Mouse (Mus musculus): ENCODE measurements around the gene Decr2. TPM values are rescaled to one million over a fixed set of nuclear protein-coding genes. Genes with fewer than 3 reads are reported as not detected.

The Decr2 gene
- polyA plus RNA-seq, 1 experiment from 2014 or later = 17.0 TPM

GRCm38 (mm10) chr17:26054133-26054845 lies 35.8 kb downstream of the Decr2 start:
- DNase-seq (ENCODE audit: low spot score, missing footprints) (no peak), ATAC-seq (ENCODE audit: low FRiP score) (no peak)
- H3K9ac ChIP-seq (ENCODE audit: low read length) = no peak overlapping the region
- H3K27me3 ChIP-seq (ENCODE audit: control insufficient read depth, insufficient read depth, low read length) = no peaks in the 10 kb centered on the region
- H3K4me3 ChIP-seq (ENCODE audit: low read depth, low read length) = no peak overlapping the region
- peaks cover 6% of the 10 kb centered on the region for H3K36me3 ChIP-seq (ENCODE audit: control insufficient read depth, insufficient read depth, low read length)
- WGBS = 77% methylated on average over 17 of the region's 17 CpGs
- no peak overlapping the region for H3K4me2 ChIP-seq
- no peaks in the 10 kb centered on the region for H3K9me3 ChIP-seq (ENCODE audit: control insufficient read depth, low read length)
- H3K4me1 ChIP-seq (ENCODE audit: control insufficient read depth, insufficient read depth, low read length) = 0 out of 2 replicates have a peak, but pooled peaks cover 3% of the 10 kb centered on the region
- no peak overlapping the region for H3K27ac ChIP-seq (ENCODE audit: low read depth, low read length)

DNA sequence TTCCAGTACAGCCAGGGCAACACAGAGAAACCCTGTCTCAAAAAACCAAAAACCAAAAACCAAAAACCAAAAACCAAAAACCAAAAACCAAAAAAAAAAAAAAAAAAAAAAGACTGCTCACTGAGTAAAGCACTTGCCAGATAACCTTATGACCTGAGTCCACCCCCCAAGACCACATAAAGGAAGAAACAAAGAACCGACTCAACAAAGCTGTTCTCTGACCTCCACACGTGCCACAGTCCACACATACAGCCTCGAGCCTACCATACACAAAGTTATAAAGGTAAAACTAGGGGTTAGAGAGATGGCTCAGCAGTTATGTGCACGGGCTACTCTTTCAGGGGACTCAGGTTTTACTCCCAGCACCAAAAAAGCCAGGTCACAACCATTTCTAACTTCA lies 37.4 kb downstream of the Decr2 start:
- no peak for DNase-seq (ENCODE audit: low spot score, missing footprints)
- WGBS = 94% methylated on average over 4 of the region's 4 CpGs
- ATAC-seq (ENCODE audit: low FRiP score) = no peak
- Histone ChIP-seq H3K27me3 (ENCODE audit: control insufficient read depth, insufficient read depth, low read length) (no peaks in the 10 kb centered on the region), H3K36me3 (ENCODE audit: control insufficient read depth, insufficient read depth, low read length) (peaks cover 4% of the 10 kb centered on the region; the same call in 1 of the 2 replicates), H3K4me3 (ENCODE audit: low read depth, low read length) (no peak overlapping the region), H3K27ac (ENCODE audit: low read depth, low read length) (no peak overlapping the region), H3K4me2 (no peak overlapping the region), H3K9me3 (ENCODE audit: control insufficient read depth, low read length) (no peaks in the 10 kb centered on the region), H3K9ac (ENCODE audit: low read length) (no peak overlapping the region), H3K4me1 (ENCODE audit: control insufficient read depth, insufficient read depth, low read length) (0 out of 2 replicates have a peak, but pooled peaks cover 3% of the 10 kb centered on the region)

GRCm38 (mm10) chr17:26052074-26052473 lies 38.1 kb downstream of the Decr2 start:
- H3K27ac ChIP-seq (ENCODE audit: low read depth, low read length) = no peak overlapping the region
- no peaks in the 10 kb centered on the region for H3K27me3 ChIP-seq (ENCODE audit: control insufficient read depth, insufficient read depth, low read length)
- H3K36me3 ChIP-seq (ENCODE audit: control insufficient read depth, insufficient read depth, low read length) = peaks cover 4% of the 10 kb centered on the region; the same call in 1 of the 2 replicates
- 95% methylated on average over 4 of the region's 4 CpGs for WGBS
- no peaks in the 10 kb centered on the region for H3K9me3 ChIP-seq (ENCODE audit: control insufficient read depth, low read length)
- H3K9ac ChIP-seq (ENCODE audit: low read length) = no peak overlapping the region
- H3K4me2 ChIP-seq = no peak overlapping the region
- no peak overlapping the region for H3K4me3 ChIP-seq (ENCODE audit: low read depth, low read length)
- DNase-seq (ENCODE audit: low spot score, missing footprints) (no peak), ATAC-seq (ENCODE audit: low FRiP score) (no peak)
- H3K4me1 ChIP-seq (ENCODE audit: control insufficient read depth, insufficient read depth, low read length) = 0 out of 2 replicates have a peak, but pooled peaks cover 3% of the 10 kb centered on the region

DNA sequence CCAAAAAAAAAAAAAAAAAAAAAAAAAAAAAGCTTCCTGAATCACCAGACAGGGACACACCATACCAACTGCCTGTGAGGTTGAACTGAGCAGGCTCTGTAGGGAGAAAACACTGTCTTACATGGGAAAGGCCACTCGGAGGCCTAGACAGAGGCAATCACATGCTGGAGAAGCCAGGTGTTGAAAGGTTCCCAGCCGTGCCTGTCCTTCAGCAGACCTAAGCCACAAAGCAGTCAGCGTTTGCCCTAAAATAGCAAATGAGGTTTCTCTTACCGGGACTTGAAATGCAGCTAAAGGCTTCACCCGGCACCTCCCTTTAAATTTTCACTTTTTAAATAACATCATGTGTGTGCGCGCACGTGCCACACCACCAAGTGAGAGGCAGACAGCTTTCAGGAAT lies 42.0 kb downstream of the Decr2 start:
- peaks cover 2% of the 10 kb centered on the region for H3K4me1 ChIP-seq (ENCODE audit: control insufficient read depth, insufficient read depth, low read length)
- no peak overlapping the region for H3K4me2 ChIP-seq
- no peak for ATAC-seq (ENCODE audit: low FRiP score)
- H3K36me3 ChIP-seq (ENCODE audit: control insufficient read depth, insufficient read depth, low read length) = 0 out of 2 replicates have a peak, but pooled peaks cover 2% of the 10 kb centered on the region
- peak; percentile 75 for DNase-seq (ENCODE audit: low spot score, missing footprints)
- WGBS = 94% methylated on average over 8 of the region's 8 CpGs
- no peaks in the 10 kb centered on the region for H3K9me3 ChIP-seq (ENCODE audit: control insufficient read depth, low read length)
- no peaks in the 10 kb centered on the region for H3K27me3 ChIP-seq (ENCODE audit: control insufficient read depth, insufficient read depth, low read length)
- H3K27ac ChIP-seq (ENCODE audit: low read depth, low read length) = no peak overlapping the region
- H3K4me3 ChIP-seq (ENCODE audit: low read depth, low read length) = no peak overlapping the region
- no peak overlapping the region for H3K9ac ChIP-seq (ENCODE audit: low read length)

- no peaks in the 10 kb centered on the region for H3K9me3 ChIP-seq (ENCODE audit: control insufficient read depth, low read length)
- H3K4me3 ChIP-seq (ENCODE audit: low read depth, low read length) = no peak overlapping the region
- H3K4me2 ChIP-seq = no peak overlapping the region
- H3K4me1 ChIP-seq (ENCODE audit: control insufficient read depth, insufficient read depth, low read length) = peaks cover 2% of the 10 kb centered on the region
- ATAC-seq (ENCODE audit: low FRiP score) (no peak), DNase-seq (ENCODE audit: low spot score, missing footprints) (peak; percentile 60)
- 73% methylated on average over 10 of the region's 10 CpGs for WGBS
- no peaks in the 10 kb centered on the region for H3K27me3 ChIP-seq (ENCODE audit: control insufficient read depth, insufficient read depth, low read length)
- H3K36me3 ChIP-seq (ENCODE audit: control insufficient read depth, insufficient read depth, low read length) = no peaks in the 10 kb centered on the region
- no peak overlapping the region for H3K27ac ChIP-seq (ENCODE audit: low read depth, low read length)
- H3K9ac ChIP-seq (ENCODE audit: low read length) = no peak overlapping the region
Measured at GRCm38 (mm10) chr17:26046253-26046997, 43.7 kb downstream of the Decr2 start.

DNA sequence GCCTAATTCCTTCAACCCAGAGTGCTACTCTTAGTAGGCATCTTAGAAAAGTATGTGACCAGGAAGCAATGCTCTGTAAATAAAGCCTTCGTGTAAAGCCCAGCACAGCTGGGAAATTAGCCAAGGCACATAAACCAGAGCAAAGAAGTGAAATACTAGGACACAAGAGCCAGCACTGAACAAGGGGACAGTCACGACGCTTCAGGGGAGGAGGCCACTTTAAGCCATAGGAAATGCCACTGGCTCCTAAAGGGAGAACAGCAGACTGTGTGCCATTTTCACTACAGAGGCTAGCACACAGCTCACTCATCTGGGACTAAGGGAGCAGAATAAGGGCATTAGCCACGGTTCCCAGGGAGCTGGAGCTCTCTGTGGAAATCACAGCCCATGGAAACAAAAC lies 44.9 kb downstream of the Decr2 start:
- H3K27ac ChIP-seq (ENCODE audit: low read depth, low read length) = no peak overlapping the region

GRCm38 (mm10) chr17:26043249-26043636 lies 46.9 kb downstream of the Decr2 start:
- Histone ChIP-seq H3K4me3 (ENCODE audit: low read depth, low read length) (no peak overlapping the region), H3K9ac (ENCODE audit: low read length) (no peak overlapping the region), H3K36me3 (ENCODE audit: control insufficient read depth, insufficient read depth, low read length) (no peaks in the 10 kb centered on the region), H3K27me3 (ENCODE audit: control insufficient read depth, insufficient read depth, low read length) (no peaks in the 10 kb centered on the region), H3K4me2 (no peak overlapping the region), H3K9me3 (ENCODE audit: control insufficient read depth, low read length) (no peaks in the 10 kb centered on the region), H3K4me1 (ENCODE audit: control insufficient read depth, insufficient read depth, low read length) (peaks cover 2% of the 10 kb centered on the region), H3K27ac (ENCODE audit: low read depth, low read length) (no peak overlapping the region)
- DNase-seq (ENCODE audit: low spot score, missing footprints) = peak; percentile 66
- WGBS = 81% methylated on average over 5 of the region's 5 CpGs
- ATAC-seq (ENCODE audit: low FRiP score) = no peak

More for the DNA sequence above, 44.9 kb downstream of the Decr2 start:
- no peak overlapping the region for H3K4me2 ChIP-seq
- H3K4me3 ChIP-seq (ENCODE audit: low read depth, low read length) = no peak overlapping the region
- H3K9me3 ChIP-seq (ENCODE audit: control insufficient read depth, low read length) = no peaks in the 10 kb centered on the region
- H3K36me3 ChIP-seq (ENCODE audit: control insufficient read depth, insufficient read depth, low read length) = no peaks in the 10 kb centered on the region
- DNase-seq (ENCODE audit: low spot score, missing footprints) (peak; percentile 64), ATAC-seq (ENCODE audit: low FRiP score) (no peak)
- H3K27me3 ChIP-seq (ENCODE audit: control insufficient read depth, insufficient read depth, low read length) = no peaks in the 10 kb centered on the region
- no peak overlapping the region for H3K9ac ChIP-seq (ENCODE audit: low read length)
- H3K4me1 ChIP-seq (ENCODE audit: control insufficient read depth, insufficient read depth, low read length) = peaks cover 2% of the 10 kb centered on the region
- WGBS = 69% methylated on average over 4 of the region's 4 CpGs

- H3K4me2 ChIP-seq = no peak overlapping the region
- 85% methylated on average over 13 of the region's 13 CpGs for WGBS
- DNase-seq (ENCODE audit: low spot score, missing footprints) (peak; percentile 53), ATAC-seq (ENCODE audit: low FRiP score) (no peak)
- H3K27me3 ChIP-seq (ENCODE audit: control insufficient read depth, insufficient read depth, low read length) = no peaks in the 10 kb centered on the region
- peaks cover 2% of the 10 kb centered on the region for H3K4me1 ChIP-seq (ENCODE audit: control insufficient read depth, insufficient read depth, low read length)
- H3K4me3 ChIP-seq (ENCODE audit: low read depth, low read length) = no peak overlapping the region
- no peaks in the 10 kb centered on the region for H3K9me3 ChIP-seq (ENCODE audit: control insufficient read depth, low read length)
- no peak overlapping the region for H3K27ac ChIP-seq (ENCODE audit: low read depth, low read length)
- no peaks in the 10 kb centered on the region for H3K36me3 ChIP-seq (ENCODE audit: control insufficient read depth, insufficient read depth, low read length)
- no peak overlapping the region for H3K9ac ChIP-seq (ENCODE audit: low read length)
Measured at GRCm38 (mm10) chr17:26042599-26043248, 47.4 kb downstream of the Decr2 start.

All from midbrain, embryonic 11.5 days (tissue).